Mouse (Mus musculus): ENCODE results near the gene Alk. TPM values are rescaled to one million over a fixed set of nuclear protein-coding genes. Genes with fewer than 3 reads are reported as not detected.

Alk gene
- total and polyA plus RNA-seq, 3 experiments: not detected

GRCm38 (mm10) chr17:72339437-72339836 lies 265.0 kb downstream of the Alk start:
- Histone ChIP-seq H3K9ac (ENCODE audit: control insufficient read depth, low read depth, low read length, poor library complexity, severe bottlenecking) (no peak overlapping the region), H3K4me3 (ENCODE audit: control insufficient read depth in 1 of 2, insufficient read depth in 1 of 2, low read depth in 2 of 2, low read length in 2 of 2) (no peak overlapping the region), H3K9me3 (replicated peaks; ENCODE audit: insufficient read depth, low read length) (no peaks in the 10 kb centered on the region), H3K36me3 (ENCODE audit: control insufficient read depth in 1 of 2, insufficient read depth in 2 of 2, low read length in 2 of 2) (no peaks in the 10 kb centered on the region), H3K4me1 (ENCODE audit: control insufficient read depth in 1 of 2, insufficient read depth in 2 of 2, low read length in 2 of 2) (no peaks in the 10 kb centered on the region), H3K27me3 (ENCODE audit: control insufficient read depth in 1 of 2, insufficient read depth in 2 of 2, low read length in 2 of 2) (no peaks in the 10 kb centered on the region), H3K79me2 (ENCODE audit: control insufficient read depth, insufficient read depth, low read length, poor library complexity) (no peaks in the 10 kb centered on the region), H3K27ac (ENCODE audit: control insufficient read depth, low read depth, low read length) (no peak overlapping the region)
- no peak for DNase-seq (ENCODE audit: low read depth, low spot score)
- TF ChIP-seq RCOR1 (IDR thresholded peaks at IDR 0.05; ENCODE audit: low read depth, low read length): no peak
- no peak for TF ChIP-seq HCFC1 (IDR thresholded peaks at IDR 0.05; ENCODE audit: low read depth, low read length)
- TF ChIP-seq TBP (IDR thresholded peaks at IDR 0.05; ENCODE audit: low read depth, low read length): no peak
- TF ChIP-seq UBTF (IDR thresholded peaks at IDR 0.05; ENCODE audit: borderline replicate concordance, insufficient read depth, low read depth, low read length): no peak
- no peak for TF ChIP-seq ZNF384 (IDR thresholded peaks at IDR 0.05; ENCODE audit: low read depth, low read length)
- no peak for TF ChIP-seq POLR2AphosphoS2 (IDR thresholded peaks at IDR 0.05; ENCODE audit: low read length)
- TF ChIP-seq RAD21 (IDR thresholded peaks at IDR 0.05; ENCODE audit: low read depth, low read length): no peak
- no peak for TF ChIP-seq MAX (IDR thresholded peaks at IDR 0.05; ENCODE audit: low read length)
- TF ChIP-seq ETS1 (IDR thresholded peaks at IDR 0.05; ENCODE audit: low read depth, low read length): no peak
- no peak for TF ChIP-seq TAL1 (IDR thresholded peaks at IDR 0.05; ENCODE audit: low read length)
- TF ChIP-seq EP300 (IDR thresholded peaks at IDR 0.05; ENCODE audit: low read depth in 1 of 2, low read length in 2 of 2): no peak
- TF ChIP-seq CTCF (IDR thresholded peaks at IDR 0.05 in 2 of 3, conservative IDR thresholded peaks at IDR 0.05 in 1 of 3; ENCODE audit: control insufficient read depth in 1 of 3, insufficient read depth in 1 of 3, low read depth in 2 of 3, low read length in 3 of 3, poor library complexity in 1 of 3, severe bottlenecking in 1 of 3): no peak
- TF ChIP-seq NRF1 (IDR thresholded peaks at IDR 0.05; ENCODE audit: insufficient read depth, low read depth, low read length, poor library complexity, severe bottlenecking): no peak
- TF ChIP-seq MYB (IDR thresholded peaks at IDR 0.05; ENCODE audit: low read depth, low read length): no peak
- TF ChIP-seq POLR2A (IDR thresholded peaks at IDR 0.05; ENCODE audit: control insufficient read depth in 1 of 2, insufficient read depth in 1 of 2, low read depth in 1 of 2, low read length in 2 of 2, poor library complexity in 1 of 2): no peak

GRCm38 (mm10) chr17:72332909-72333308 lies 271.5 kb downstream of the Alk start:
- no peaks in the 10 kb centered on the region for H3K4me1 ChIP-seq (ENCODE audit: control insufficient read depth in 1 of 2, insufficient read depth in 2 of 2, low read length in 2 of 2)
- H3K36me3 ChIP-seq (ENCODE audit: control insufficient read depth in 1 of 2, insufficient read depth in 2 of 2, low read length in 2 of 2): no peaks in the 10 kb centered on the region
- DNase-seq (ENCODE audit: low read depth, low spot score): no peak
- no peaks in the 10 kb centered on the region for H3K27me3 ChIP-seq (ENCODE audit: control insufficient read depth in 1 of 2, insufficient read depth in 2 of 2, low read length in 2 of 2)
- TF ChIP-seq UBTF (IDR thresholded peaks at IDR 0.05; ENCODE audit: borderline replicate concordance, insufficient read depth, low read depth, low read length): no peak
- TF ChIP-seq SMC3 (IDR thresholded peaks at IDR 0.05; ENCODE audit: low read depth, low read length): no peak
- no peak for TF ChIP-seq RAD21 (IDR thresholded peaks at IDR 0.05; ENCODE audit: low read depth, low read length)
- TF ChIP-seq CHD1 (IDR thresholded peaks at IDR 0.05; ENCODE audit: low read depth, low read length): no peak
- TF ChIP-seq SIN3A (IDR thresholded peaks at IDR 0.05; ENCODE audit: low read length): no peak
- no peak for TF ChIP-seq POLR2AphosphoS2 (IDR thresholded peaks at IDR 0.05; ENCODE audit: low read length)
- TF ChIP-seq CHD2 (IDR thresholded peaks at IDR 0.05; ENCODE audit: low read length): no peak
- no peak for TF ChIP-seq USF2 (IDR thresholded peaks at IDR 0.05; ENCODE audit: borderline replicate concordance in 1 of 2, insufficient read depth in 1 of 2, low read depth in 1 of 2, low read length in 2 of 2)
- TF ChIP-seq HCFC1 (IDR thresholded peaks at IDR 0.05; ENCODE audit: low read depth, low read length): no peak
- no peak for TF ChIP-seq NRF1 (IDR thresholded peaks at IDR 0.05; ENCODE audit: insufficient read depth, low read depth, low read length, poor library complexity, severe bottlenecking)
- H3K9ac ChIP-seq (ENCODE audit: control insufficient read depth, low read depth, low read length, poor library complexity, severe bottlenecking): no peak overlapping the region
- no peak overlapping the region for H3K4me3 ChIP-seq (ENCODE audit: control insufficient read depth in 1 of 2, insufficient read depth in 1 of 2, low read depth in 2 of 2, low read length in 2 of 2)
- no peaks in the 10 kb centered on the region for H3K79me2 ChIP-seq (ENCODE audit: control insufficient read depth, insufficient read depth, low read length, poor library complexity)
- H3K27ac ChIP-seq (ENCODE audit: control insufficient read depth, low read depth, low read length): no peak overlapping the region
- no peaks in the 10 kb centered on the region for H3K9me3 ChIP-seq (replicated peaks; ENCODE audit: insufficient read depth, low read length)

Data from MEL (cell line).